Mouse (Mus musculus): ENCODE results near the gene Stk17b.
A peak's percentile ranks its signal among the peaks of the same experiment; 100 is the strongest.
"Not testable (repeated sequence)": the region's sequence is repeated elsewhere in the genome, so short reads cannot be mapped to it uniquely, and the experiment has no call there.

The Stk17b gene

GRCm38 (mm10) chr1:53781311-53781710 lies 3.7 kb downstream of the Stk17b start:
- DNase-seq = no peak

GRCm38 (mm10) chr1:53776176-53776905 lies 8.7 kb downstream of the Stk17b start:
- no peak for DNase-seq

GRCm38 (mm10) chr1:53775545-53775944 lies 9.5 kb downstream of the Stk17b start:
- no peak for DNase-seq

- DNase-seq = no peak
Observed at GRCm38 (mm10) chr1:53775036-53775435, 10.0 kb downstream of the Stk17b start.

- no peak for DNase-seq
Observed at GRCm38 (mm10) chr1:53774571-53774970, 10.5 kb downstream of the Stk17b start.

- DNase-seq = peak in 1 of 2 experiments; percentile 19
Observed at GRCm38 (mm10) chr1:53773994-53774393, 11.0 kb downstream of the Stk17b start.

GRCm38 (mm10) chr1:53772967-53773366 lies 12.1 kb downstream of the Stk17b start:
- no peak for DNase-seq

- no peak for DNase-seq
Observed at GRCm38 (mm10) chr1:53771476-53771875, 13.5 kb downstream of the Stk17b start.

- peak; percentile 7 to 16 for DNase-seq
Observed at GRCm38 (mm10) chr1:53766112-53766511, 18.9 kb downstream of the Stk17b start.

- DNase-seq = no peak
Observed at GRCm38 (mm10) chr1:53757316-53757715, 27.7 kb downstream of the Stk17b start.

- not testable (repeated sequence) for DNase-seq
Observed at GRCm38 (mm10) chr1:53753501-53753900, 31.5 kb downstream of the Stk17b start.

- no peak for DNase-seq
Observed at GRCm38 (mm10) chr1:53751144-53751543, 33.9 kb downstream of the Stk17b start.

GRCm38 (mm10) chr1:53750697-53751096 lies 34.3 kb downstream of the Stk17b start:
- DNase-seq = not testable (repeated sequence)

- not testable (repeated sequence) for DNase-seq
Observed at GRCm38 (mm10) chr1:53749881-53750385, 35.1 kb downstream of the Stk17b start.

- DNase-seq = no peak
Observed at GRCm38 (mm10) chr1:53748571-53748970, 36.5 kb downstream of the Stk17b start.

GRCm38 (mm10) chr1:53746001-53746400 lies 39.0 kb downstream of the Stk17b start:
- no peak for DNase-seq

GRCm38 (mm10) chr1:53741742-53742458 lies 43.1 kb downstream of the Stk17b start:
- no peak for DNase-seq

GRCm38 (mm10) chr1:53740777-53741336 lies 44.2 kb downstream of the Stk17b start:
- DNase-seq = no peak

GRCm38 (mm10) chr1:53740077-53740776 lies 44.8 kb downstream of the Stk17b start:
- DNase-seq = not testable (repeated sequence)

- no peak for DNase-seq
Observed at GRCm38 (mm10) chr1:53736583-53736982, 48.4 kb downstream of the Stk17b start.

- no peak for DNase-seq
Observed at GRCm38 (mm10) chr1:53728489-53729225, 56.4 kb downstream of the Stk17b start.

GRCm38 (mm10) chr1:53726883-53727282 lies 58.1 kb downstream of the Stk17b start:
- DNase-seq = no peak
